Mouse (Mus musculus) midbrain, embryonic 10.5 days (tissue): Measurements from ENCODE around the gene C130073F10Rik. TPM values are rescaled to one million over a fixed set of nuclear protein-coding genes. Genes with fewer than 3 reads are reported as not detected.
"Not testable (repeated sequence)": the region's sequence is repeated elsewhere in the genome, so short reads cannot be mapped to it uniquely, and the experiment has no call there.

Experiments used
- DNase-seq: peaks from one replicate; pipeline ENCODE4 v3.0.0-alpha.2; 2017; ENCODE audit warnings: low spot score
- H3K27ac ChIP-seq: fragments of 300-500 bp; sonication (generic); replicated peaks from 2 replicates; pipeline ENCODE4 v1.5.1; 2016; ENCODE audit warnings: mild to moderate bottlenecking
- H3K27me3 ChIP-seq: fragments of 300-500 bp; sonication (generic); 2 replicates; pipeline ENCODE4 v1.6.1; 2016; ENCODE audit warnings: low read depth, mild to moderate bottlenecking; ENCODE audit not compliant: poor library complexity, severe bottlenecking
- H3K36me3 ChIP-seq: fragments of 300-500 bp; sonication (generic); 2 replicates; pipeline ENCODE4 v1.6.1; 2016; ENCODE audit warnings: mild to moderate bottlenecking, moderate library complexity
- H3K4me1 ChIP-seq: fragments of 300-500 bp; sonication (generic); 2 replicates; pipeline ENCODE4 v1.6.1; 2016
- H3K4me3 ChIP-seq: fragments of 300-500 bp; sonication (generic); 2 replicates; pipeline ENCODE4 v1.5.1; 2016; ENCODE audit warnings: mild to moderate bottlenecking, moderate library complexity
- H3K9me3 ChIP-seq: fragments of 300-500 bp; sonication (generic); replicated peaks from 2 replicates; pipeline ENCODE4 v1.6.1; 2016; ENCODE audit warnings: mild to moderate bottlenecking
- WGBS: fragments of 180-500 bp; shearing (Covaris S2); methylation state at CpG from one replicate; pipeline ENCODE4 v1.1.7; 2016; 5-methylcytosine and 5-hydroxymethylcytosine counted together
- polyA plus RNA-seq: library from polyadenylated mRNA; unstranded; fragments of >200 nt; fragmentation: Nextera tagmentation; extraction: Ambion mirVana; gene quantifications from 2 replicates; pipeline ENCODE4 v1.2.1, GENCODE M21; 2016

Gene C130073F10Rik
- not detected in 2 replicates for polyA plus RNA-seq

DNA sequence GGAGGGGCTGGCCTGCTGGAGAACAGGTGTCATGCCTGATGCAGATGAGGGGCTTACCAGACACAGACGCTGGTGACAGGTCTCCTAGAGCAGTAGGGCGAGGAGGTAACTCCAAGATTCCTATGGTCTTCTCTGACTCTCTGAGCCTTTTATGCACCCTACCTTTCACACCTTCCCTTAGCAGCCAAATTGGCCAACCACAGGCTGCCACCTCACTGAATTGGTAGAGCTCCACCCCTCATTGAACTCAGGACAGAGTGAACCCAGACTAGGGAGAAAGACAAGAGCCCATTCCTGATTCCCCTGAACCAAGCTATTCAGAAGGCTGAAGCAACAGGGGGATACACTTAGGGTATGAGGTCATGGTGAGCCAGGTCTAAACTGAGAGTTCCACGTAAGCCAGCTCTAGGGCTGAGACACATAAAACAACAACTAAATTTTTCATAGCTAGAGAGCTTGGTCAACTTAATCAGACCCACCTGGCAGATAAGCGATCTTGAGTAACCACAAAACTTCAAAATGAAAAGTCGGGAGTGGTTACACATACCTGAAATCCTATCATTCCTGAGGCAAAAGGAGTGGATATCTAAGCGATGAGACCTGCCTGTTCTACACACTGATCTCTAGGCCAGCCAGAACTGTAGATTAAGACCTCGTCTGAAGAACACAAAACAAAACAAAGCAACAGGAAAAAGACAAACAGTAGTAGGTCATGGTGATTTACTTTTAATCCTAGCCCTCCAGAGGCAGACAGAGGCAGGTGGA lies at the start of gene C130073F10Rik:
Gene C130073F10Rik (minus strand): TSS at position 134 of the 765 bp plus-strand sequence.
- no peak for DNase-seq
- H3K27ac ChIP-seq: no peak within 1 kb of the TSS
- WGBS: 86% methylated on average over 7 of the region's 7 CpGs

DNA sequence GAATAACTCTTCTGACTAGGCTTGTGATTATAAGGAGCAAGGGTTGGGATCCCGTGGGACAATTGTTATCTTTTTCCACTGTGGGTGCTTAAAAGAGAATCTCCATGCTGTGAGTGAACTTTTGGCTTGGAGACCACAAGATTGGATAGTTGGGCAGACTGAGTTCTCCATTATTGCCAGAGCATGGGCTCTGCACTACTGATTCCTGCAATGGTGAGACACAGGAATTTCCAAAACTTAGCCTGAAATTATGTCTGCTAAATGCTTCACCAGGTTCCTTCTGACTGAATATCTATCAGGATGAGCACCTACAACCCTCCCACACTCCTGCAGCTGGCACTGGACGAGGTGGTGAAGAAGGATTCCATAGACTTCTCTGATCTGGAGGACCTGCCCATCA lies 46.5 kb upstream of the C130073F10Rik start, which contains the start of gene Gm12794:
Gene Gm12794 (plus strand): TSS at position 301 of the 400 bp plus-strand sequence.
- DNase-seq, H3K4me3 ChIP-seq, H3K27me3 ChIP-seq, H3K36me3 ChIP-seq, H3K4me1 ChIP-seq, H3K27ac ChIP-seq, H3K9me3 ChIP-seq: not testable (repeated sequence)
- 76% methylated on average over 2 of the region's 2 CpGs for WGBS

More for the DNA sequence above, at the start of gene C130073F10Rik:
- Histone ChIP-seq H3K27me3 (no peaks in the 10 kb centered on the region), H3K36me3 (no peaks in the 10 kb centered on the region), H3K4me3 (no peak within 1 kb of the TSS), H3K9me3 (0 out of 2 replicates have a peak, but pooled peaks cover 2% of the 10 kb centered on the region), H3K4me1 (no peaks in the 10 kb centered on the region)

DNA sequence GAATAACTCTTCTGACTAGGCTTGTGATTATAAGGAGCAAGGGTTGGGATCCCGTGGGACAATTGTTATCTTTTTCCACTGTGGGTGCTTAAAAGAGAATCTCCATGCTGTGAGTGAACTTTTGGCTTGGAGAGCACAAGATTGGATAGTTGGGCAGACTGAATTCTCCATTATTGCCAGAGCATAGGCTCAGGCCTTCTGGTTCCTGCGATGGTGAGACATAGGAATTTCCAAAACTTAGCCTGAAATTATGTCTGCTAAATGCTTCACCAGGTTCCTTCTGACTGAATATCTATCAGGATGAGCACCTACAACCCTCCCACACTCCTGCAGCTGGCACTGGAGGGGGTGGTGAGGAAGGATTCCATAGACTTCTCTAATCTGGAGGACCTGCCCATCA lies 15.2 kb upstream of the C130073F10Rik start, which contains the start of gene Gm12800:
Gene Gm12800 (plus strand): TSS at position 301 of the 400 bp plus-strand sequence.
- not testable (repeated sequence) for DNase-seq, H3K27ac ChIP-seq, H3K36me3 ChIP-seq, H3K9me3 ChIP-seq, H3K27me3 ChIP-seq, H3K4me3 ChIP-seq, H3K4me1 ChIP-seq
- 83% methylated on average over 2 of the region's 2 CpGs for WGBS

DNA sequence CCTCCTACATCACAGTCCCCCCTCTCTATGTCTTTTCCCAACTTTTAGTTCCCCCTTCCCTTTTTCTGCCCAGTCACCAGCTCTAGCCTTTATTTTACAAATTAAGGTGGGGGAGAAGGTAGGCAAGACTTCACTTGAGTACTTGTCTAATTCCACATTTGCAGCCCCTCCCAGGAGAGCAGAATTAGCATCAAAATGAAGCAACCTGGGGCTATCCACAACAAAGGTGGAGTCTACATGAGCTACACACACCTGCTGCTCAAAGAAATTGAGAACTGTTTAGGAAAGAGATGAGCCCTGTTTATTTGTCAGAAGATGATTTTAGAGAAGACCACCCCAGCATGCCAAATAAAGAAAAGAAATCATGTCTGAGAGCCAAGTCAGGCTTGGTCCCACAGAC lies 4.2 kb downstream of the C130073F10Rik start:
- H3K4me1 ChIP-seq: no peaks in the 10 kb centered on the region
- H3K36me3 ChIP-seq: no peaks in the 10 kb centered on the region
- H3K27ac ChIP-seq: no peak overlapping the region
- H3K9me3 ChIP-seq: 0 out of 2 replicates have a peak, but pooled peaks cover 2% of the 10 kb centered on the region
- no peak overlapping the region for H3K4me3 ChIP-seq
- no peak for DNase-seq
- H3K27me3 ChIP-seq: no peaks in the 10 kb centered on the region

DNA sequence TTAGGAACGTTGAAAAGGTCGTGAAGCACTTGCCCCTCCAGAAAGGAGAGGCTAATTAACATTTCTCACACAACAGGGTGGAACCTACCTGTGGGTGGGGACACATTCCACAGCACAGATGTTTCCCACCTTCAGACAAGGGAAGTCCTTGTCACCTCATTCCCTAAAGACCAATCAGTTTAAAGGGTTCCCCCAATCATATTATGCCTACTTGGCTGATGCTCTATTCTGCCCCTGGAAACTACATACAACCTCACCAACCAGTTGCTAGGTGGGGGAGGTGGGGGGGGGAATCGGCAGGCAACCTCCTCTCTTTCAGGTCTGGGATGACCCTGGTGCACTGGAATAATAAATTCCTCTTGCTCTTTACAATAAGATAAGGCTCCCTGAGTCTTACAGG lies 9.9 kb downstream of the C130073F10Rik start:
- no peak for DNase-seq
- Histone ChIP-seq H3K4me1 (no peaks in the 10 kb centered on the region), H3K36me3 (no peaks in the 10 kb centered on the region), H3K9me3 (no peaks in the 10 kb centered on the region), H3K4me3 (no peak overlapping the region), H3K27ac (no peak overlapping the region), H3K27me3 (no peaks in the 10 kb centered on the region)
- WGBS: 58% methylated on average over 3 of the region's 3 CpGs

DNA sequence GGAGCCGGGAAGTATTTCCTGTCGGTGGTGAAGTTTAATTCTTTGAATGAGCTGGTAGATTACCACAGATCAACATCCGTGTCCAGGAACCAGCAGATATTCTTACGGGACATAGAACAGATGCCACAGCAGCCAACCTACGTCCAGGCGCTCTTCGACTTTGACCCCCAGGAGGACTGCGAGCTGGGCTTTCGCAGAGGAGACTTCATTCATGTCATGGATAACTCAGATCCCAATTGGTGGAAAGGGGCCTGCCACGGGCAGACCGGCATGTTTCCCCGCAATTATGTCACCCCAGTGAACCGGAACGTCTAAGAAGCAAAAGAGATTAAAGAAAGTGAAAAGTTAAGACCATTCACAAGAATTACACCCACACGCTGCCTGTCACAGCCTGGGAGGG lies 17.9 kb downstream of the C130073F10Rik start:
- not testable (repeated sequence) for H3K27me3 ChIP-seq, DNase-seq, H3K9me3 ChIP-seq, H3K36me3 ChIP-seq, H3K4me1 ChIP-seq, H3K4me3 ChIP-seq, H3K27ac ChIP-seq
- WGBS: 82% methylated on average over 15 of the region's 15 CpGs

DNA sequence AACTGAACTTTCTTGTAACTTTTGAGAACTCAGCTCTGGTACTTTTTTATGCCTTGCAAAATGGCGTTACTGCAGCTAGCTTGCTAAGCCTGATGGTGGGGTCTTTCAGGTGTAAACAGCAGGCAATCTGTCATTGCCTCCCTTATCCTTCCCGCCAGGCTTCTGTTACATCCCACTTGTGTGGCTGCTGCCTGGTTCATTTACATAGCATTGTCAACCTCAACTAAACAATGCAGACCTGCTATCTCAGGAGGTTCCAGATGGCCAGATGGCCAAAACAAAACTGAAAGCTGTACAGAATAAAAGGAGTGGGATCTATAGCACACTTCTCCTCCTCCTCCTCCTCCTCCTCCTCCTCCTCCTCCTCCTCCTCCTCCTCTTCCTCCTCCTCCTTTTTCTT lies 21.6 kb downstream of the C130073F10Rik start:
- H3K9me3 ChIP-seq, H3K36me3 ChIP-seq, H3K27me3 ChIP-seq, DNase-seq, H3K27ac ChIP-seq, H3K4me1 ChIP-seq, H3K4me3 ChIP-seq: not testable (repeated sequence)
- 68% methylated on average over 2 of the region's 2 CpGs for WGBS

DNA sequence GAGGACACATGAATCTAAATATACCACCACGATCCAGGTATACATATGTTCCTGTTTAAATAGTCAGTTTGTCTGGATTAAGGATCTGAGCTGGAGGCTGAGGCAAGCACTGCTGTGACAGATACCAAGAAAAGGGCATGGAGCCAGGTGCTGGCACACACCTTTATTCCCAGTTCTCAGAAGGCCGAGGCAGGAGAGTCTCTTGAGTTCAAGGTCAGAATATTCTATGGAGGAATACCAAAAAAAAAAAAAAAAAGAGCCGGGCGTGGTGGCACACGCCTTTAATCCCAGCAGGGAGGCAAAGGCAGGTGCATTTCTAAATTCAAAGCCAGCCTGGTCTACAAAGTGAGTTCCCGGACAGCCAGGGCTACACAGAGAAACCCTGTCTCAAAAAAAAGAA lies 31.3 kb downstream of the C130073F10Rik start:
- 90% methylated on average over 6 of the region's 6 CpGs for WGBS
- H3K4me3 ChIP-seq: no peak overlapping the region
- H3K4me1 ChIP-seq: no peaks in the 10 kb centered on the region
- H3K27me3 ChIP-seq: no peaks in the 10 kb centered on the region
- no peaks in the 10 kb centered on the region for H3K36me3 ChIP-seq
- H3K9me3 ChIP-seq: no peaks in the 10 kb centered on the region
- DNase-seq: no peak
- no peak overlapping the region for H3K27ac ChIP-seq

DNA sequence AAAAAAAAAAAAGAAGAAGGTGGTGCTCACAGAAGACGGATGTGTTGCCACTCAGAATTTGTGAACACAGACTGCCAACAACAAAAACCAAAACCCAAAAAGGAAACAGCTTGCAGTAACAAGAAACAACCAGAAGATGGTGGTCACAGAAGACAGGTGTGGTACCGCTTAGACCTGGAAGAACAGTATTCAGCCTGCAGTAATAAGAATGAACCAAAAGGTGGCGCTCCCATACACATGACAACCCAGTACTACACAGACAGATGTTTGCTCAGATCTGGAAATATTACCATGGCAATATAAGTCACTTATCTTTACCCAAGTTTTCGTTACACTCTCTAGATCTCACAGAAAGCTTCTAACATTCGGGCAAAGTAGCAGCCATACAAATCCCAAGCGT lies 32.7 kb downstream of the C130073F10Rik start:
- WGBS: 48% methylated on average over 6 of the region's 6 CpGs
- Histone ChIP-seq H3K27me3 (no peaks in the 10 kb centered on the region), H3K4me1 (no peaks in the 10 kb centered on the region), H3K36me3 (no peaks in the 10 kb centered on the region), H3K27ac (no peak overlapping the region), H3K9me3 (no peaks in the 10 kb centered on the region), H3K4me3 (no peak overlapping the region)
- no peak for DNase-seq

DNA sequence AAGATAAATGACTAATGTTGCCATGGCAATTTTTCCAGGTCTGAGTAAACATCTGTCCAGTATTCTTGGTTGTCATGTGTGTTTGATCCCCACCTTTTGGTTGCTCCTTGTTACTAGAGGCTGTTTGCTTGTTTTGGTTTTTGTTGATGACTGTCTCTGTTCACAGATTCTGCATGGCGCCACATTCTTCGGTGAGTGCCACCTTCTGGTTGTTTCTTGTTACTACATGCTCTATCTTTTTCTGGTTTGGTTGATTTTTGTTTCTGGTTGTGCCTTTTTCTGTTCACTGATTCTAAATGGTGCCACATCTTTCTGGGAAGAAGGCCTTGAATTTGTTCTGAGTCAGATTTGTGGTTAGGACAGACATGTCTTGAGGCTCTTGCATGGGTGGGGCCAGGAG lies 42.7 kb downstream of the C130073F10Rik start:
- WGBS: 66% methylated on average over 2 of the region's 2 CpGs
- Histone ChIP-seq H3K9me3 (peaks cover 25% of the 10 kb centered on the region), H3K4me1 (no peaks in the 10 kb centered on the region), H3K4me3 (no peak overlapping the region), H3K27ac (no peak overlapping the region), H3K27me3 (no peaks in the 10 kb centered on the region), H3K36me3 (no peaks in the 10 kb centered on the region)
- no peak for DNase-seq

DNA sequence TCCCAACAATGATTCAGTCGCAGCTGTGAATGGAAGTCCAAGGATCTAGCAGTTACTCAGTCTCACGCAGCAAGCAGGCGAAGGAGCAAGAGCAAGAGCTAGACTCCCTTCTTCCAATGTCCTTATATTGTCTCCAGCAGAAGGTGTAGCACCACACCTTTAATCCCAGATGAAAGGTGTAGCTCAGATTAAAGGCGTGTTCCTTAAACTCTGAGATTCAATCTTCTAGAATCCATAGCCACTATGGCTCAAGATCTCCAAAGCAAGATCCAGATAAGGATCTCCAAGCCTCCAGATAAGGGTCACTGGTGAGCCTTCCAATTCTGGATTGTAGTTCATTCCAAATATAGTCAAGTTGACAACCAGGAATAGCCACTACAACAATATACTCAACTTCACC lies 49.7 kb downstream of the C130073F10Rik start, which contains the start of gene B020004J07Rik:
Gene B020004J07Rik (minus strand): TSS at position 101 of the 400 bp plus-strand sequence.
- not testable (repeated sequence) for H3K9me3 ChIP-seq, H3K27ac ChIP-seq, DNase-seq, H3K4me3 ChIP-seq, H3K4me1 ChIP-seq, H3K27me3 ChIP-seq, H3K36me3 ChIP-seq
- WGBS: 91% methylated on average over 4 of the region's 4 CpGs
